Mouse (Mus musculus) central nervous system, embryonic 11.5 days (tissue): ENCODE data around the gene Pth1r. TPM values are rescaled to one million over a fixed set of nuclear protein-coding genes. Genes with fewer than 3 reads are reported as not detected.

ENCODE experiments used
- polyA plus RNA-seq: library from polyadenylated mRNA; depleted of rRNA; stranded (reverse); fragments of >200 nt; gene quantifications from 2 replicates; pipeline ENCODE4 v1.2.3, GENCODE M21; 2012; rRNA removed

Pth1r gene
- polyA plus RNA-seq, result 22.0 and 55.9 TPM in 2 replicates

GRCm38 (mm10) chr9:110746961-110747360 is at the start of gene Pth1r:
Gene Pth1r (minus strand): TSS chr9:110747145.

GRCm38 (mm10) chr9:110741711-110742294 is 5.1 kb downstream of the Pth1r start, which contains the start of gene Myl3:
Gene Myl3 (plus strand): TSS chr9:110741861.

Other genes with a start within 250 kb of the Pth1r start
- 91.6 and 127 TPM in 2 replicates for gene Setd2, start 214.5 kb downstream of the Pth1r start, polyA plus RNA-seq
- gene Nradd, start 122.7 kb downstream of the Pth1r start, polyA plus RNA-seq, result 28.5 and 35.2 TPM in 2 replicates
- gene Nbeal2, start 93.0 kb downstream of the Pth1r start, polyA plus RNA-seq, result 5.1 and 7.0 TPM in 2 replicates
- 99.0 and 210 TPM in 2 replicates for gene Ccdc12, start 90.6 kb downstream of the Pth1r start, polyA plus RNA-seq
- gene Myl3, start 5.3 kb downstream of the Pth1r start, polyA plus RNA-seq, result 55.4 and 63.3 TPM in 2 replicates
- 0.05 TPM in 1 of 2 replicates, not detected in the other for gene Prss42, start 51.0 kb upstream of the Pth1r start, polyA plus RNA-seq
- gene Prss44, start 66.8 kb upstream of the Pth1r start, polyA plus RNA-seq, result not detected in 2 replicates
- gene Prss43, start 79.5 kb upstream of the Pth1r start, polyA plus RNA-seq, result not detected in 2 replicates
- gene Prss45, start 87.4 kb upstream of the Pth1r start, polyA plus RNA-seq, result not detected in 2 replicates
- gene Prss46, start 97.4 kb upstream of the Pth1r start, polyA plus RNA-seq, result not detected in 2 replicates
- 0.63 and 1.2 TPM in 2 replicates for gene Prss50, start 110.8 kb upstream of the Pth1r start, polyA plus RNA-seq
- gene Als2cl, start 132.7 kb upstream of the Pth1r start, polyA plus RNA-seq, result 2.3 and 3.2 TPM in 2 replicates
- gene Tmie, start 133.0 kb upstream of the Pth1r start, polyA plus RNA-seq, result 0.24 and 0.40 TPM in 2 replicates
- not detected in 2 replicates for gene Fam240a, start 169.7 kb upstream of the Pth1r start, polyA plus RNA-seq
- gene Tdgf1, start 199.0 kb upstream of the Pth1r start, polyA plus RNA-seq, result 0.06 TPM in 2 replicates
- 0.04 and 0.07 TPM in 2 replicates for gene Lrrc2, start 204.4 kb upstream of the Pth1r start, polyA plus RNA-seq
- 0.75 and 0.91 TPM in 2 replicates for gene Rtp3, start 243.4 kb upstream of the Pth1r start, polyA plus RNA-seq